Mouse (Mus musculus): ENCODE results near the gene Dnm3.

DNA sequence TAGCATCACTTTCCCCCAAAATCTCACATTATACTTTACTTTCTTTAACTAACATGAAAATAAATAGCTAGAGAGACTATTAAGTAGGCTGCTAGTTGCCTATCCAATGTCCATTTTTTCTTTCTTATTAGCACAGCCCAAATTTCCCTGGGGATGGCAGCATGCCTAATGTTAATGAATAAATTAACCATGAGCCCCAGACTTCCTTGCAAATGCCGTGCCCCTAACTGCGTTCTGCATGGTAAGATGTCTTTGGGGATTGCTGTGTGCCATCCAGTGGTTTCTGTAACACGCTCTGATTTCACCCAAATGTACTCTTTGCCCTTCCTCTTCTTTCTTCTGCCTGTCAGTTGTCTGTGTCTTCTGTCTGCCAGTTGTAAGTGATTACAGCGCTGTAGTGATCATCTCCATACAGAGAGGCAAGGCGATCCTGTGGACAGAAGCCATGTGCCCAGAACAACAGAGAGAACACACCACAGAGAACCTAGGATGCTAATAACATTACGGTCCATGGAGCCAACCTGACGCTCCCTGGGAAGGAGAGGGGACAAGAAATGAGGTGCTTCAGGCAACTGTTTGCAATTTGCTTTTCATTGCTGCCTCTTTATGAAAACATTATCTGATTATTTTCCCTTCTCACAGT is 64.9 kb downstream of the Dnm3 start:
- no peak for TF ChIP-seq CHD2 (IDR thresholded peaks at IDR 0.05; ENCODE audit: low read depth, low read length)
- no peak for TF ChIP-seq ZC3H11A (IDR thresholded peaks at IDR 0.05; ENCODE audit: borderline replicate concordance, low read depth, low read length)
- no peak for TF ChIP-seq ZNF384 (IDR thresholded peaks at IDR 0.05; ENCODE audit: low read depth, low read length)
- no peak for TF ChIP-seq HCFC1 (IDR thresholded peaks at IDR 0.05; ENCODE audit: borderline replicate concordance, insufficient read depth, low read length)

Data from ES-E14 (cell line).